Mouse (Mus musculus): ENCODE data around the gene Plekho2.

- no peak for TF ChIP-seq CTCF (IDR thresholded peaks at IDR 0.05; ENCODE audit: borderline replicate concordance, insufficient read depth, low read depth, low read length)
- no peak for TF ChIP-seq POLR2A (IDR thresholded peaks at IDR 0.05; ENCODE audit: borderline replicate concordance, insufficient read depth, low read length)
Observed at GRCm38 (mm10) chr9:65593596-65593995, 13.8 kb upstream of the Plekho2 start.
